Mouse (Mus musculus): ENCODE results near the gene Lipe. TPM values are rescaled to one million over a fixed set of nuclear protein-coding genes. Genes with fewer than 3 reads are reported as not detected.

Lipe gene
- polyA plus RNA-seq, 1 experiment from 2014 or later = 10.6 TPM

GRCm38 (mm10) chr7:25422286-25422841 lies 23.9 kb upstream of the Lipe start:
- WGBS = 84% methylated on average over 16 of the region's 16 CpGs
- no peak for ATAC-seq (ENCODE audit: insufficient read depth, low FRiP score)
- H3K4me1 ChIP-seq (ENCODE audit: control insufficient read depth, insufficient read depth, low read length) = no peaks in the 10 kb centered on the region

DNA sequence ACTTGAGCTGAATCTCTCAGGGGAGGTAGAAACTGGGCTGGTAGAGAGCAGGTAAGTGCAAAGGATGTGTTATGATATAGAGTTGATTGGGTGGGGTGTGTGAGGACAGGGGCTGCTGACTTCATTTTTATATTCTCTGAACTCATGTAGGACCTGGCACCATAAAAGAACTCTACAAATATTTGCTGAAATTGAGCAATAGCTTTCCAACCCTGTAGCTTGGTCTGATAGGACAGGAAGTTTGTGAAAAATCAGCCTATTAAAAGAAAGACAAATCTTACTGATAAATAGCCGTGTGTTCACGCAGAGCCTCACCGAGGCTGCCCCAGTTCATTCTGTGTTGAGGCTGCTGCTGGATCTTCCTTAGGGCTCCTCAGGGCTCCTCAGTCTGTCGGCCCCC lies 21.4 kb upstream of the Lipe start:
- Histone ChIP-seq H3K9me3 (replicated peaks; ENCODE audit: control insufficient read depth, low read length) (no peaks in the 10 kb centered on the region), H3K9ac (ENCODE audit: low read length) (no peak overlapping the region), H3K4me3 (replicated peaks; ENCODE audit: low read length) (no peak overlapping the region), H3K4me1 (ENCODE audit: control insufficient read depth, insufficient read depth, low read length) (no peaks in the 10 kb centered on the region), H3K27ac (ENCODE audit: low read length) (no peak overlapping the region), H3K4me2 (ENCODE audit: low read depth, low read length) (no peak overlapping the region), H3K27me3 (ENCODE audit: control insufficient read depth, insufficient read depth, low read length) (no peaks in the 10 kb centered on the region), H3K36me3 (ENCODE audit: control insufficient read depth, insufficient read depth, low read length) (no peaks in the 10 kb centered on the region)
- WGBS = 65% methylated on average over 4 of the region's 4 CpGs
- no peak for ATAC-seq (ENCODE audit: insufficient read depth, low FRiP score)

More at GRCm38 (mm10) chr7:25422286-25422841, 23.9 kb upstream of the Lipe start:
- Histone ChIP-seq H3K9ac (ENCODE audit: low read length) (no peak overlapping the region), H3K36me3 (ENCODE audit: control insufficient read depth, insufficient read depth, low read length) (no peaks in the 10 kb centered on the region), H3K27me3 (ENCODE audit: control insufficient read depth, insufficient read depth, low read length) (no peaks in the 10 kb centered on the region), H3K27ac (ENCODE audit: low read length) (no peak overlapping the region), H3K4me2 (ENCODE audit: low read depth, low read length) (no peak overlapping the region), H3K4me3 (replicated peaks; ENCODE audit: low read length) (no peak overlapping the region), H3K9me3 (replicated peaks; ENCODE audit: control insufficient read depth, low read length) (no peaks in the 10 kb centered on the region)

GRCm38 (mm10) chr7:25419536-25419935 lies 21.0 kb upstream of the Lipe start:
- Histone ChIP-seq H3K27ac (ENCODE audit: low read length) (no peak overlapping the region), H3K4me1 (ENCODE audit: control insufficient read depth, insufficient read depth, low read length) (no peaks in the 10 kb centered on the region), H3K9ac (ENCODE audit: low read length) (no peak overlapping the region), H3K9me3 (replicated peaks; ENCODE audit: control insufficient read depth, low read length) (no peaks in the 10 kb centered on the region), H3K4me2 (ENCODE audit: low read depth, low read length) (no peak overlapping the region), H3K4me3 (replicated peaks; ENCODE audit: low read length) (no peak overlapping the region), H3K27me3 (ENCODE audit: control insufficient read depth, insufficient read depth, low read length) (no peaks in the 10 kb centered on the region), H3K36me3 (ENCODE audit: control insufficient read depth, insufficient read depth, low read length) (no peaks in the 10 kb centered on the region)
- ATAC-seq (ENCODE audit: insufficient read depth, low FRiP score) = no peak
- 81% methylated on average over 8 of the region's 8 CpGs for WGBS

DNA sequence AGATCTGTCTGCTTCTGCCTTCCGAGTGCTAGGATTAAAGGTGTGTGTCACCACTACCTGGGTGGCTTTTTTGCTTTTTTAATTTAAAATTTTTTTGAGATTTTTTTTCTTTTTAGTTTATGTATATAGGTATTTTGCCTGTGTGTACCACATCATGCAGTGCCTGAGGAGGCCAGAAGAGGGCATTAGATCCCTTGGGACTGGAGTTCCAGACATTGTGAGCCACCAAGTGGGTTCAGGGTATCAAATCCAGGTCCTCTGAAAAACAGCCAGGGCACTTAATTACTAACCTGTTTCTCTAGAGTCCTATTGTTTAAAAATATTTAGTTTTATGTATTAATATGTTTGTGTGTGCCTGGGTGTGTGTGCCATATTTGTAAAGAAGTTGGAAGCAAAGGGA lies 19.1 kb upstream of the Lipe start:
- Histone ChIP-seq H3K27ac (ENCODE audit: low read length) (no peak overlapping the region), H3K9me3 (replicated peaks; ENCODE audit: control insufficient read depth, low read length) (no peaks in the 10 kb centered on the region), H3K4me1 (ENCODE audit: control insufficient read depth, insufficient read depth, low read length) (no peaks in the 10 kb centered on the region), H3K27me3 (ENCODE audit: control insufficient read depth, insufficient read depth, low read length) (no peaks in the 10 kb centered on the region), H3K4me2 (ENCODE audit: low read depth, low read length) (no peak overlapping the region), H3K9ac (ENCODE audit: low read length) (no peak overlapping the region), H3K36me3 (ENCODE audit: control insufficient read depth, insufficient read depth, low read length) (no peaks in the 10 kb centered on the region), H3K4me3 (replicated peaks; ENCODE audit: low read length) (no peak overlapping the region)
- WGBS = 80% methylated on average over 1 of the region's 1 CpGs
- ATAC-seq (ENCODE audit: insufficient read depth, low FRiP score) = no peak

DNA sequence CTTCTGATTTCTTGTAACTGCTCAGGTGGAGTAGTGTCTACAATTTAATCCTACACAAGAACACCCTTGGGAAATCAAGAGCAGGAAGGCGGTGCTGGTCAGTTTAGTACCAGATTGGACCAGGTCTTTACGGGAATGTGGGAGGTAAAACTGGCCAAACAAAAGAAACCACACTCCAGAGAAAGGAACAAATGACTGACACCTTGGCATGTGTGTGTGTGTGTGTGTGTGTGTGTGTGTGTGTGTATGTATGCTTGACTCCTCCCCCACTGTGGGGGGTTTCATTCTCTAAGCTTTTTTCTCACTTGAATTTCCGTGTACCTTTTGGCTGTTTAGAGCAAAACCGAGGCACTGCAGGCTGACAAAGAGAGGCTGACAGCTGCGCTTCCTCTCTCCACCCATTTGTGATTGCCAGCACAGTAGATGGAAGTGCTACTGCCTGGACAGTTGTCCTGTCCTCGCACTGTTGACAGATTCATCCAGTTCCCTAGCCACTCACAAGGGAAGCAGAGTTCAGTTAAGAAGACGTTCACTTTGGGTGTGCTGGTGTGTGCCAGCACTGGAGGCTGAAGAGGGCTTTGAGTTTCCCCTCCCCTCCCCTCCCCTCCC lies 14.4 kb upstream of the Lipe start, which contains the start of gene Cxcl17:
Gene Cxcl17 (minus strand): TSS at position 54 of the 609 bp plus-strand sequence.
- H3K9me3 ChIP-seq (replicated peaks; ENCODE audit: control insufficient read depth, low read length) = no peaks in the 10 kb centered on the region
- no peaks in the 10 kb centered on the region for H3K36me3 ChIP-seq (ENCODE audit: control insufficient read depth, insufficient read depth, low read length)
- H3K27me3 ChIP-seq (ENCODE audit: control insufficient read depth, insufficient read depth, low read length) = no peaks in the 10 kb centered on the region
- 43% methylated on average over 7 of the region's 7 CpGs for WGBS
- H3K4me3 ChIP-seq (replicated peaks; ENCODE audit: low read length) = no peak within 1 kb of the TSS
- no peaks in the 10 kb centered on the region for H3K4me1 ChIP-seq (ENCODE audit: control insufficient read depth, insufficient read depth, low read length)
- H3K9ac ChIP-seq (ENCODE audit: low read length) = no peak within 1 kb of the TSS
- H3K4me2 ChIP-seq (ENCODE audit: low read depth, low read length) = no peak within 1 kb of the TSS
- ATAC-seq (ENCODE audit: insufficient read depth, low FRiP score) = no peak
- H3K27ac ChIP-seq (ENCODE audit: low read length) = no peak within 1 kb of the TSS

- Histone ChIP-seq H3K4me1 (ENCODE audit: control insufficient read depth, insufficient read depth, low read length) (no peaks in the 10 kb centered on the region), H3K9me3 (replicated peaks; ENCODE audit: control insufficient read depth, low read length) (no peaks in the 10 kb centered on the region), H3K9ac (ENCODE audit: low read length) (no peak overlapping the region), H3K36me3 (ENCODE audit: control insufficient read depth, insufficient read depth, low read length) (no peaks in the 10 kb centered on the region), H3K27ac (ENCODE audit: low read length) (peak overlapping the region; percentile 50; the same call in 1 of the 2 replicates), H3K27me3 (ENCODE audit: control insufficient read depth, insufficient read depth, low read length) (no peaks in the 10 kb centered on the region), H3K4me2 (ENCODE audit: low read depth, low read length) (no peak overlapping the region), H3K4me3 (replicated peaks; ENCODE audit: low read length) (no peak overlapping the region)
- no peak for ATAC-seq (ENCODE audit: insufficient read depth, low FRiP score)
- WGBS = 75% methylated on average over 3 of the region's 3 CpGs
Observed at GRCm38 (mm10) chr7:25411861-25412260, 13.4 kb upstream of the Lipe start.

DNA sequence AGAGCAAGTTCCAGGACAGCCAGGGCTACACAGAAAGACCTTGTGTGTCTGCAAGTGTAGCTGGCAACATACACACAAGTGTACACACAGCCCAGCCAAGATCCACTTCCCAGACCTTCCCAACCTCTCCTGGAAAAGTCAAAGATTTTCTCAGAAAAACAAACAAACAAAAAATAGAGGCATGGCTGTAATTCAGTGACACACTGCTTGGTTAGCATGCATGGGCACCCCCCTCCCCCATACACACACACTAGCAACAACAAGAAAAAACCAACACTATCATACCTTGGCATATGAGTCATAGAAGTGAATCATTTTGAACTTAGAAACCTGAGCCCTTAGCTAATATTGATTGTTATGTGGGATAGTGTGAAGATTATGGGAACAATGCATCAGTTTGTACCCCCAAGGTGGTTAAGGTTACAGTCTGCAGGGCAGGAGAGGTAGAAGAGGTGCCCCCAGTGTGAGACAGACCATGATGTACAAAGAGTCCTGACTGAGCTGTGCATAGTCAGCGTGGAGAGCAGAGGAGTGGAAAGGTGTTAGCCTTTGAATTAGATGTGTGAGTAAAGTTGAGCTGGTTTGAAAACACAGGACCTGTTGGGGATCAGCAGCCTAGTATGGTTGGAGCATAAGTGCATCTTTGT lies 12.6 kb upstream of the Lipe start:
- no peak overlapping the region for H3K4me2 ChIP-seq (ENCODE audit: low read depth, low read length)
- no peak overlapping the region for H3K9ac ChIP-seq (ENCODE audit: low read length)
- no peaks in the 10 kb centered on the region for H3K4me1 ChIP-seq (ENCODE audit: control insufficient read depth, insufficient read depth, low read length)
- H3K4me3 ChIP-seq (replicated peaks; ENCODE audit: low read length) = no peak overlapping the region
- H3K36me3 ChIP-seq (ENCODE audit: control insufficient read depth, insufficient read depth, low read length) = no peaks in the 10 kb centered on the region
- no peaks in the 10 kb centered on the region for H3K27me3 ChIP-seq (ENCODE audit: control insufficient read depth, insufficient read depth, low read length)
- ATAC-seq (ENCODE audit: insufficient read depth, low FRiP score) = peak; percentile 85
- WGBS = 61% methylated on average over 1 of the region's 1 CpGs
- H3K9me3 ChIP-seq (replicated peaks; ENCODE audit: control insufficient read depth, low read length) = no peaks in the 10 kb centered on the region
- H3K27ac ChIP-seq (ENCODE audit: low read length) = peak overlapping the region; percentile 50; the same call in 1 of the 2 replicates

- Histone ChIP-seq H3K27me3 (ENCODE audit: control insufficient read depth, insufficient read depth, low read length) (no peaks in the 10 kb centered on the region), H3K36me3 (ENCODE audit: control insufficient read depth, insufficient read depth, low read length) (no peaks in the 10 kb centered on the region), H3K9ac (ENCODE audit: low read length) (no peak overlapping the region), H3K9me3 (replicated peaks; ENCODE audit: control insufficient read depth, low read length) (no peaks in the 10 kb centered on the region), H3K27ac (ENCODE audit: low read length) (no peak overlapping the region), H3K4me3 (replicated peaks; ENCODE audit: low read length) (no peak overlapping the region), H3K4me1 (ENCODE audit: control insufficient read depth, insufficient read depth, low read length) (no peaks in the 10 kb centered on the region), H3K4me2 (ENCODE audit: low read depth, low read length) (no peak overlapping the region)
- 49% methylated on average over 4 of the region's 4 CpGs for WGBS
- ATAC-seq (ENCODE audit: insufficient read depth, low FRiP score) = no peak
Observed at GRCm38 (mm10) chr7:25409114-25409760, 10.7 kb upstream of the Lipe start.

DNA sequence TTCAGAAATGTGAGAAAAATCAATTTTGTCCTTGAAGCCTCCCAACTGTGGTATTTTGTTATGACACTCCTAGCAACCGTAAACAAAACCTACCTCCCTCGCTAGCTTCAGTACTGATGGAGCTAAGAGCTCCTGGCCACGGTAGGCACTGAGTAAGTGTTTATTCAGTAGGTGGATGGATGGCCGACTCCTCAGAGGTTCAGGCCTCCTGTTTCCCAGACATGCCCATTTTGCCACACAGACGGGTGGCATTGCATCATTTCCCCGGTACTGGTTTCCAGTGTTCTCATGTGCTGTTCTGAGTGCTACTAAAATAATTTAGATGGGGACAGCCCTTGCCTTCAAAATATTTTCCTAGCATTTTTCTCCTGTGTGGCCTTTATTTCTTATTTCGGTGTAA lies 8.0 kb upstream of the Lipe start:
- Histone ChIP-seq H3K27me3 (ENCODE audit: control insufficient read depth, insufficient read depth, low read length) (no peaks in the 10 kb centered on the region), H3K9ac (ENCODE audit: low read length) (no peak overlapping the region), H3K9me3 (replicated peaks; ENCODE audit: control insufficient read depth, low read length) (no peaks in the 10 kb centered on the region), H3K27ac (ENCODE audit: low read length) (no peak overlapping the region), H3K36me3 (ENCODE audit: control insufficient read depth, insufficient read depth, low read length) (no peaks in the 10 kb centered on the region), H3K4me1 (ENCODE audit: control insufficient read depth, insufficient read depth, low read length) (no peaks in the 10 kb centered on the region), H3K4me2 (ENCODE audit: low read depth, low read length) (no peak overlapping the region), H3K4me3 (replicated peaks; ENCODE audit: low read length) (no peak overlapping the region)
- 63% methylated on average over 7 of the region's 7 CpGs for WGBS
- no peak for ATAC-seq (ENCODE audit: insufficient read depth, low FRiP score)

Measured in stomach, embryonic 16.5 days (tissue).